Mouse (Mus musculus) cerebellum, adult 9-11 months (tissue): ENCODE measurements around the gene Mink1.
A peak's percentile ranks its signal among the peaks of the same experiment; 100 is the strongest.

ENCODE experiments used
- DNase-seq: peaks from one replicate; pipeline ENCODE4 v3.0.0; 2022

The Mink1 gene

GRCm38 (mm10) chr11:70654923-70655570 lies 92.4 kb downstream of the Mink1 start:
- DNase-seq = peak; percentile 87

- peak; percentile 74 for DNase-seq
These were observed 93.1 kb downstream of the Mink1 start for GRCm38 (mm10) chr11:70655571-70656455.

GRCm38 (mm10) chr11:70656456-70656927 lies 93.8 kb downstream of the Mink1 start:
- DNase-seq = peak; percentile 70

- DNase-seq = peak; percentile 65
These were observed 94.3 kb downstream of the Mink1 start, which contains the start of gene Eno3 for GRCm38 (mm10) chr11:70656964-70657363. Gene Eno3 (plus strand): TSS chr11:70657202.

- peak; percentile 40 for DNase-seq
These were observed 94.9 kb downstream of the Mink1 start for GRCm38 (mm10) chr11:70657573-70657972.

GRCm38 (mm10) chr11:70657991-70658390 lies 95.3 kb downstream of the Mink1 start:
- DNase-seq = no peak

- DNase-seq = no peak
These were observed 95.8 kb downstream of the Mink1 start for GRCm38 (mm10) chr11:70658521-70658920.

- DNase-seq = no peak
These were observed 96.3 kb downstream of the Mink1 start for GRCm38 (mm10) chr11:70658942-70659341.

- no peak for DNase-seq
These were observed 97.9 kb downstream of the Mink1 start for GRCm38 (mm10) chr11:70660571-70660970.

GRCm38 (mm10) chr11:70663101-70663500 lies 100.4 kb downstream of the Mink1 start:
- DNase-seq = no peak

GRCm38 (mm10) chr11:70663957-70664356 lies 101.3 kb downstream of the Mink1 start:
- no peak for DNase-seq
